Mouse (Mus musculus) embryo, embryonic 11.5 days (tissue): ENCODE measurements at regions not wholly inside any gene's neighbourhood (a gene's known extent, or its start where the extent isn't known, plus 50 kb on each side); places are given as distances from the start of the nearest gene placed in this dataset.

Experiments
- DNase-seq: peaks from one replicate; pipeline ENCODE4 v3.0.0-alpha.2; 2012; ENCODE audit warnings: low read depth, low spot score

DNA sequence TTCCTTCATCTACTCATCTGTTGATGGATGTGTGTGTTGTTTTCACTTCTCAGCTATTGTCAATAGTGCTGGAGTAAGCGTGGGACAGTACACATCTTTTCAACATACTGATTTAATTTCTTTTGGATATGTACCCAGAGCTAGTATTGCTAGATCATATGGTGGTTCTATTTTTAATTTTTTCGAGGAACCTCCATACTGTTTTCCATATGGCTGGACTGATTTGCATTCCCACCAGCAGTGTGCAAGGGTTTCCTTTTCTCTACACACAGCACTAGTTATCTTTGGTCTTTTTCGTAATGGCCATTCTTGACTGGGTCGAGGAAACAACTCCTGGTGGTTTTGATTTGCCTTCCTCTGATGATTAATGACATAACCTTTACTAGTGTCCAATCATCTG lies 943.0 kb downstream of the Gsdmc2 start:
- DNase-seq, result no peak

DNA sequence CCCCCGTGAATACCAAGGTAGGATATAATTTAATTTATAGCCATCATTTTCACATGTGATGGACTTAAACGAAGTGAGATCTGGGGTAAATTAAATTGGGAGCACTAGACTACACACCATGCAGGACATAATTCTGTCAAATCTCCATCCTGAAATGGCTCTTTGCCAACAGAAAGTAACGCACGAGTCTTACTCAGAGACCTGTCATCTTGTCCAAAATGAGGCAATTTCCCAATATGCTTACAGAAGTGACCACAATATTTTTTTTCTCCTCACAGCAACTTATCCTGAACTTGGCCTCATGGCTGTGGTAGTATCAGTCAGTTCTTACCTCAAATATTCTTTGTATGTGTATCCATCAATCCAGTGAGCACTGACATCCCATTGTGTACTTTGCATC lies 955.2 kb downstream of the Gsdmc2 start:
- no peak for DNase-seq

DNA sequence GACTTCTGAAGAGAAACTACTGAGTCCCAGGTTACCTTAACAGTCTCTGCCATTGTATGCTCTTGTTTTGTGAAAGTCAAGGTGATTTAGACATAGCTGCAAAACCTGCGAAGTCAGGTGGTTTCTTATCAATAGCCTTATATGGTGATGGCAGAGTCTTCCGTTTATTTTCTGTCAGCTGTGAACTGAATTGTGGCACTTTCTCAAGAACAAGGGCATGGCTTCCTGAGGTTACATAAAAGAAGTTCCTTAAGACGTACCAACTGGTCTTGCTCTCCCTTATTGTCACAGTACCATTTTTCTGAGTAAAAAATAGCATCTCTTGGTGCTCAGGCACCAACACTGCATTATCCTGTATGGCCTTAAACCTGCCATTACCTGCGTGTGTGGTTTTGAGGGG lies 959.6 kb downstream of the Gsdmc2 start:
- no peak for DNase-seq

DNA sequence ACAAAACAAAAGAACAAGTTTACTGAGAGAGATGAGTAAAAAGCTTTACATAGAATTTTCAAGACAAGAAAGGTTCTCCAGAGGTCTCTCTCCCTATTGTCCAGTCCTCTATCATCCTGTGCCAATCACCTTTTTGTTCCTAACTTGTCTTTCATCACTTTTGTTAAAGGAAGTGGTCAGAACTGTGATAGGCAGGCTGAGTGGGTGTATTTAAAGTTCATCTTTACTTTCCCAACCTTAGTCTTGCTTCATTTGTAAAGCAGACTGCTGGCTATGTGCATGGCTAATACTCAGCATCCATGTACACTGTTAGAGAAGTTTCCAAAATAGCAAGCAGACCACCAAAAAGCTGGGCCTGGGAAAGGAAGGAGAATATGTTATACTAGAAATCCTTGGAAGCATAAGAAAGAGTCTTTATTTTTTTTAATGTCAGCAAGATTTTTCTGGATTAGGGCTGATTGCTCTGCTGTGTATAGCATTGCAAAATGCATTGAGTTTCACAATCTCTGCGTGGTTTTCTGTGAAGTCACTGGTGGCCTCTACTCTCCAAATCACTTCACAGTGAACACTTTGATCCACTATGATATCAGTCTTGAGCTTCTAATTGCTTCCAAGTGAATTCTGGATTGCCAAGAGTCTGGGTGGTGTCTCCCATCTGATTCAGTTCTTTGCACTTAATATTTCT lies 973.8 kb downstream of the Gsdmc2 start:
- DNase-seq, result no peak

DNA sequence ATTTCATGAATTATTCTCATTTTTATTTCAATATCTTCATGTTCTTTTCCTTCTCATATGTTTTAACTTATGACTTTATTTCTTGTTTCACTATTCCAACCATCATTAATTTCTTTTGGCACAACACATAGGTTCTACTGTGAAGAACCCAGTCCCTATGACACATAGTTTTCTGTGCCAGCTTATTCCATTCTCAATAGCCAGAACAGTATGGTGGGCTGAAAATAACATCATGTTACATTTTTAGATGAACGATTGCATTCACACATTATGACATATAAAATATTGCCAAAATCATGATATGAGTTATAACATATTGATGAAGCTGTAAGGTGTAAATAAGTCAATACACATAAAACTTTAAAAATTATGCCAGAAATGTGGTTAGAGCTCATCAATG lies 982.4 kb downstream of the Gsdmc2 start:
- DNase-seq, result no peak

DNA sequence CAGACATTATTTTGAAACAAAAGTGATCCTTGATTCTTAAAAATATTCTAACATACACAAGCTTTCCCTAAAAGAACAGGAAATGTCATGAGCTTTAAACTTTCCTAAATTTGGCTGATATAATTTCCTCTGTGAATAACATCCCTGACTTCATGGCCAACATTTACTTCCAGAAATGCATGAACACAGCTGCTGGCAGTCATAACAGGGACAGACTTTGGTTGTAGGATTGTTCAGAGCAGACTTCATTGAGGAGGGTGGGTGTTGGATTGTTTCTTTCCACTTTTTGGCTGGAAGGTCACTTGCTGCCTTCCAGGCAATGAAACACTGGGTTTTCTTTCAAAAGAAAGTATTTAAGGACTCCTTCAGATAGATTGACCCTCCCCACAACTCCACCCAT lies 983.6 kb downstream of the Gsdmc2 start:
- DNase-seq, result no peak

DNA sequence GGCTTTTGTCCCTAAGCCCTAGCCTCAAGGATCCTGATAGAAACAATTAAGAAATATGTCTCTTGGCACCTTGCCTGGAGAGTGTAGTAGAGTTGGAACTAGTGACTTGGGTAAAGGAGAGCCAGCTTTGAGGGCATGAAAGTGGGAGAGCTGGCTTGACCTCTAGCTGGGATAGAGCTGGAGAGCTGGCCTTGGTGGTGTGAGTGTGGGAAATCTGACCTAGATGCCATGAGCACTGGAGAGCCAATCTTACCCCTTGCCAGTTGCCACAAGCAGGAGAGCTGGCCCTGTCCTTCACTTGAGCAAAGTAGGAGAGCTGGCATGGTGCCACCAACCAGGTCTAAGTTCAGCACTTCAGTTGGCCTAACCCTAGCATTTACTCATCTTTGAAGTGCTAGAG lies 995.7 kb downstream of the Gsdmc2 start:
- DNase-seq, result no peak

DNA sequence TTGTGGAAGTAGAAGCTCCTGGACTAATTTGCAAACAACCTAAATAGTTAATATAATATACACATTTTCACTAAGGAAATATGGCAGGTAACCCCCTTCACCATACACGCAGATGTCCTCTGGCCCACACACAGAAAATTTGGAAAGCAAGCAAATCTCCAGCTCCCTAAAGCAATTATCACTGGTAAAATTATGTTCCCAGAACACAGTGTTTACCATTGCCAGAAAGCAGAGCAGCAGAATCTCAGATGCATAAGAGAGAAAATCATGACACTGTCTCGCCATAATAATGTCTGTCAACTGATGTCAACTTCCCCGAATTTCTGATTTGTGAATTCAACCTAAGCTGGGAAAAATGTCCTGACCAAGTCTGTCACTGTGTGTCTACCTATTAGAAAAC lies 999.1 kb downstream of the Gsdmc2 start:
- no peak for DNase-seq

DNA sequence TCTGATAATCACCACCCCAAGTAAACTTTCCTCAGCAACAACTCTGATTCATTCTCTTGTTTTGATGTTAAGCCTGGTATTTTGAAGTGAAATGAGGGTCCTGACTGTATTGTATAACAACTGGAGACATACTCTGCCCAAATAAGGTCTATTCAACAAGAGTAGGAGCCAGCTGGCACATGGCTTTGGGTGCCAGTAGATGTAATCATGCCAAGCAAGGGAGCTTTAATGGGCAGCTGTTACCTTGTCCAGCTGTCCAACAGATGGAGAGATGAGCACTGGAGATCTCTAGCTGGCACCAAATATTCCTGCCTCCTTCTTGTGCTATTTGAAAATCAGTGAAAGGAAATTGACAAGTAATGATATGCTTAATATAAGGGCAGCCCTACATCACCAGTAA lies 1019.4 kb downstream of the Gsdmc2 start:
- no peak for DNase-seq

DNA sequence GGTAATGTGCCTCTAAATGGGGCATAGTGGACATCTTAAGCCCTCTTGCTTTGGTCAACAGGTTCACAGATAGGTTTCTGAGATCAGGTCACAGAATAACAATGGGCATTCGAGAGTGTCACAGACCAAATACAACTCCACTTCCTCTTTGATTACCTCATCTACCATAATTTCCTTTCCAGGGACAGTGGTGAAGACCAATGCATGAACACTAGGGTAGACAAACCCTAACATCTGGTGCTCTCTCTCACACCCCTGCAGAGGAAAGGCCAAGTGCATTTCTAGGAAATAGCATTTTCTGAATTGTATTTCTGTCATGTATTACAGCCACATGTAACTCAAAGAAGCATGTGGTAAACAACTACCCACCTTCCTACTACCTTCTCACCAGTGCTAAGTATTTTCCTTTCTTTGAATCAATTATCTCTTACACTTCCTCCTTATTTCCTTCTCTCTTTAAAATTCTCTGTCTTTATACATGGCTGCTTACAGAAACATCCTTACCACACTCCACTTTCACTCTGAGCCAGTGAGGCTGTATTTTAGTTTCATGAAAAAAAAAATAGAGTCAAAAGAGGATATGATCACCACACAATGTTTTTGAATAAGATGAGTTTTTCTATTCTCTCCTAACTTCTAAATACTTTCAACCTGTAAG lies 1021.0 kb downstream of the Gsdmc2 start:
- DNase-seq, result no peak

DNA sequence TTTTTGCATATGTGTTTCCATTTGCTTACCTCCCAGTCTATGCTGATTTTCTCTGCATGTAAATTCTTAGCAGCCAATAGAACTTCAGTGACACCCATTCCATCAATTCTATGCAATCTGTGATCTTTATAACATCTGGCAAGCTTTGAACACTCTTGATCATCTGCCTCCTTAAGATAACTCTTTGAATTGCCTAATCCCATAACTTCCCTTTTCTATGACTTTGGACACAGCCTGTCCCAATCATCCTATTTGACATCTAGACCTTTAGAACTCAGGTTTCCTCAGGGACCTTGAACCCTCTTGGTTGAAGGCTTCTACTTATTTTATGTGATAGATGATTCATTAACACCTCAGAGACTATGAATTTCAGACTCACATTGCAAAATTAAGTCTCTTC lies 1022.7 kb downstream of the Gsdmc2 start:
- no peak for DNase-seq

DNA sequence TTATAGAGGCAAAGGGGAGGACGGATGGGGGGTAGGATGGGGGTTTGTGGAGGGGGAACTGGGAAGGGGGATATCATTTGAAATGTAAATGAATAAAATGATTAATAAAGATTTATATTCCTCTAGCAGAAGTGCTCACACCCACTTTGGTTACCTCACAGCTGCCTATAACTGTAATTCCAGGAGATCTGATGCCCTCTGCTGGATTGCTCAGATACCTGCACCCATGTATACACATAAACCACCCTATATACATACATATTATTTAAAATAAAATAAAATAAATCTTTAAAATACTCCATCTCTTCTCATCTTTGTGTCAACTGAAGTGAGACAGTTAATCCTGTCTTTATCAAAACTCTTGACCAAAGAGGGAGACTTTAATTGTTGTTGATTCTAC lies 1031.9 kb downstream of the Gsdmc2 start:
- DNase-seq, result no peak

DNA sequence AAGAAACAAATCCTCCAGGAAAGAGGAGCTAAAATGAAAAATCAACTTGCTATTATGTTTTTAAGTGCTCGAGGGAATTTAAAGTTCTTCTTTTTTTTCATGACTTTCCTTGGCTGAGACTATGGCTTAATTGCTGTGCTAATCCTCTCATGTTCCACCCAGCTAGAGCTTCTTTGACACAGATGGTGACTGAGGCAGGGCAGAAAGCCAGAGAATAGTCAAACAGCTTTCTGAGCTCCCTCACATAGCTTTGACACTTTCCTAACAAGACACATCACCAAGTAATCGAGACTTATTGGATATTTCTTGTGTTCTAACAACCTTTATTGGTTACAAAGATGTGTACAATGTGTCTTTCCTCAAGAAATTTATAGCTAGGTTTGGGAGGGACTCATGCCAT lies 1033.0 kb downstream of the Gsdmc2 start:
- no peak for DNase-seq

DNA sequence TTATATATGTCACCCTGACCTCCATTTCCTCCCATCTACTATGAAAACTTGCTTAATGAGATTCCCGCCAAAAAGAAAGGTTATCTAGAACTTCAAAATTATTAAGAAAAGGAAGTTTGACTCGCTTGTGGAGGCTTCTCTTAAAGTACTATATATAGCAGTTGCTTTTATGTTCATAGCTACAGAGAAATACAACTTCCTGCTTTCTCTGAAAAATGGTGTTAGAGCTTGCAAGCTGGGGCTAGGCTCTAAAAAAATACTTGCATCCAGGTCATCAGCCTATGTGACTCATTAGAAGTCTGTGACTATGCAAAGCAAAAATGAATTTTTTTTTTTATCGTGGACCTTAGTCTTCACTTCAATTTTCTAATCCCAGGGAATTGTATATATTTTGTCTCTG lies 1035.7 kb downstream of the Gsdmc2 start:
- no peak for DNase-seq

DNA sequence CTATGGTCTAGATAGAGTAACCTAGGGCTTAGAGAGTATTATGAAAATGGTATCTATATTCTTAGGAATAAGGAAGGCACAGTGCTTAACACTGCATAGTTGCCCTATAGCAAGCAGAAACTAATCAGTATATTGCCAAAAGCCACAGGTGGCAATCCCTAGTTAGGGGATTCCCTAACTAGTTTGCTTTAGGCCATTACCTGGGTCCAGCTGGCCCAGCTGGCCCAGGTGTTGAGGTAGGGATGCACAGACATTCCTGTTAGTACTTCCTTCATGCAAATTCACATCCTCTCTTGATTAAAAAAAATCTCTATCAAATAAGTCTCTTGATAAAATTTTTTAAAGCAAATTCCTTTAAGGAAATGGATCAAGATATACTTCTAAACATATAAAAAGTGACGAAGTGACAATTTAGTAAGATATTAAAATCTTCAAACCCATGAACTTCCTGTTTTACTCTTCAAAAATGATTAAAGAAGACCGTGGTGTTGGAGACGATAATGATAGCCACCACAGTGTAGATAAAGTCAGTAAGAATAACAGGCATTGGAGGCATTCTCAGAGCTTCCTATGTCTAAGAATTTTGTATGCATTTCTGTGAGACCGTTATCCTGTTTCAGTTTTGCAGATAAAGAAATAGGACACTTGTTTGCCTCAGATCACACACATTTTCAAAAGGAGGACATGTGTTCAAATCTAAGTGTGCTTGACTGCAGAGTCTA lies 1036.7 kb downstream of the Gsdmc2 start:
- no peak for DNase-seq

DNA sequence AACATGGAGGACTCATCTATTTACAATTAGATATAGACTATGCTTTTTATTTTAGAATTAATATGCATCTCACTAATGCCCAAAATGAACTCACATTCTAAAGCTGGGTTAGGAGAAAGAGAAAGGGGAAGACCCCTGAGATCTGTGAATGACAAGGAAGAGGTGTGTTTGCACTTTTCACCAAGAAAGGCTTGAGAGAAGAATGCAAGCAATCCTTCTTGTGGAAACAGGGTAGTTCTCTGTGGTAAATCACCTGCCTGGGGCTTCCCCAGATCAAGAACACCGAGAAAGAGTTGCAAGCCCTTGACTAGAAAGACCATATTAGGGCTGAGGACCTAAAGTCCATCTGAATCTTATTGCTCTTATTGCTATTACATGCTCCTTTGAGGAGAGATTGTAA lies 1037.6 kb downstream of the Gsdmc2 start:
- DNase-seq, result no peak

DNA sequence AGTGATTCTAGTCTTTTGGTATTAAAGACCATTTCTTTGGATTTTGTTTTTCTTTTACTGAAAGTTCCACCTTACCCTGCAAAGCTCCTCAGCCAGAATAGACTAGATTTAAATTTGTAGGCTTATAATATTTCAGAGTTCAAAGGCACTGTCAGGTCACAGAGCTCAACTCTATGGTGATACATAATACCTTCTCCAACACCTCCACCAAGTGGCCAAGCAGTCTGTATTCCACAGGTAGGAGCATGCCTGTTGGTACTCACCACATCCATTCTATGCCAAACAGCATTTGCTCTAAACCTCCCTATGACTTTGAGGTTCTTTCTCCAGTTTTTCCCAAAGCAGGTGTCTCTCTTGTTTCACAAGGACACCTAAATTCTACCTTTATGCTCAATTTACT lies 1042.2 kb downstream of the Gsdmc2 start:
- DNase-seq, result no peak

DNA sequence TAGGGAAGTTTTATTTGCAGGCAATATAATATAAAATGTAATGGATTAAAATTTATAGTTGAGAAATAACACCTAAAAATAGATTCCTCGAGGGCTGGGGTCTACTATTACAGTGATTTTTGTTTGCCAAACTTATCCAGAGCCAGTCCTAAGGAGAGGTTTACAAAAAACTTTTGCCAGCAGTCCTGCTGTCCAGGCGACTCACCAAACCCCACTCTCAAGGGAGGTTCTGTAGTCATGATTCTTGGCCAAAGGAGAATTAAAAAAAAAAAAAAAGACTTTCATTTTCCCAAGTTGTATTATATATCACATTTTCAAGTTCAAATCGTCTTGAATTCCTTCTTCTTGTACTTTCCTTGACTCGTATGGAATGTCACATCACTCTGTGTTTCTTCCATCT lies 1046.2 kb downstream of the Gsdmc2 start:
- DNase-seq, result no peak

DNA sequence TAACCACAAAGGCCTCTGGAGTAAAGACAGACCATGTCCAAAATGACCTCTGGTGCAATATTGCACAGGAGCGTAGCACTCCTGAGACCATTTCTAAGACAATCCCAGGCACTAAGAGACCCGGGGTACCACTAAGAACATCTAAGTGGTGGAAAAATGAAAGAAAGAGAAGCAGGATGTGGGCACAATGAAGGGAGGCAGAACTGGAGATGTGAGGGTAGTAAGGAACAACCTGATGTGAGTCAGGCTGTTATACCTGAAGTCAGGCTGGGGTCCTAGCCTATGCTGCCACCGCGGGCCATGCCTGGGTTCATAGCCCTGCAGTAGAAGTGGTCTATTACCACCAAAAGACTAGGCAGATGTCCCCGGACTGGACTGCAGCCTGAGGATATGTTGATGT lies 1051.4 kb downstream of the Gsdmc2 start:
- no peak for DNase-seq

DNA sequence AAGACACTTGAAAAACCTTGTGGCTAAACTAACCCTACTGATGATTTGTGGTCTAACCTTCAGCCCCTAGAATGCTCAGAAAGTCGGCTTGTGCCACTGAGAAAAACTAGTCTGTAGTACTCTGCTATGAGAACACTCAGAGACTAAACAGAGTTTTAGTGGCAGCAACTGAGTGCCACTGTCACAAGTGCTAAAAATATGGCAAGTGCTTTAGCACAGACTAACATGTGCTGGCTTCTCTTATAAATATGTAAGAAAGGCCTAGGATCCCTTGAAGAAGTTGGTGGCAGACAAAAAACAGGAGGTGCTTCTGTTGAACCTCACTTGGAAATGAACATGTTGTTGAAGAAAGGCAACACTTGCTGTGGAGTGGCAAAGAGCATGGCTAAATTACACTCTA lies 1052.9 kb downstream of the Gsdmc2 start:
- no peak for DNase-seq

DNA sequence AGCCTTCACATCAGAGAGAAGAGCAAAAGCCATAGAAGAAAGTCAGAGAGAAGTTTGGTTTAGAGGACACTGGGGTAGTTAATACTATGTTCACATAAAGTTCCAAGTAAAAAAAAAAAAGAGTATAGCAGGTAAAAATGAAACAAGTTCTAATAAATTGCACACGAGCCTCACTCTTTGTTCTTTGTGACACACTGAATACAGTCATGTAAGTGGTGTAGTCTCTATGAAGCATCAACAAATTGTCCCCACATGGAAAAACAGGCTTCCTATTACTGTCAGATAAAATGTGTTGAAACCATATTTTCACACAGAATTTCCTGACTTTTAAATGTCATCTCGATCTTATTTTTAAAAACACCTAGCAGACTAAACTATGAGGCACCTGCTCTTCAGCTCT lies 1057.2 kb downstream of the Gsdmc2 start:
- DNase-seq, result no peak

DNA sequence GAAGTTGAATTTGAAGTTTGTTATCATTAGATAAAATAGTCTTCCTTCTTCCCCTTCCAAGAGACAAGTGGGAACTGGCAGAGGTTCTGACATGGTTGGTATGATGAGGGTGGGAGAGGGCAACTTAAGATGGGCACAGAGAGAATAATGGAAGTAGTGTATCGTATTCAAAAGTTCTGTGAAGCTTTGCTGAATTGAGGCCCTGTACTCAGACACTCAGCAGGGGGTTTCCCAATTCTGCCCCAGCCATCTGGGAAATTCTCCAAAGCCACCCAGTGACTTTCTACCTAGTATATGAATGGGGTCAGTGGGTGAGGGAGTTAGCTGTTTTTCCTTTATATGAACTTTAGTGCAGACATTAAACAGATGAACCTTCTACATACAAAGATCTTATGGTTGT lies 1058.7 kb downstream of the Gsdmc2 start:
- DNase-seq, result no peak

DNA sequence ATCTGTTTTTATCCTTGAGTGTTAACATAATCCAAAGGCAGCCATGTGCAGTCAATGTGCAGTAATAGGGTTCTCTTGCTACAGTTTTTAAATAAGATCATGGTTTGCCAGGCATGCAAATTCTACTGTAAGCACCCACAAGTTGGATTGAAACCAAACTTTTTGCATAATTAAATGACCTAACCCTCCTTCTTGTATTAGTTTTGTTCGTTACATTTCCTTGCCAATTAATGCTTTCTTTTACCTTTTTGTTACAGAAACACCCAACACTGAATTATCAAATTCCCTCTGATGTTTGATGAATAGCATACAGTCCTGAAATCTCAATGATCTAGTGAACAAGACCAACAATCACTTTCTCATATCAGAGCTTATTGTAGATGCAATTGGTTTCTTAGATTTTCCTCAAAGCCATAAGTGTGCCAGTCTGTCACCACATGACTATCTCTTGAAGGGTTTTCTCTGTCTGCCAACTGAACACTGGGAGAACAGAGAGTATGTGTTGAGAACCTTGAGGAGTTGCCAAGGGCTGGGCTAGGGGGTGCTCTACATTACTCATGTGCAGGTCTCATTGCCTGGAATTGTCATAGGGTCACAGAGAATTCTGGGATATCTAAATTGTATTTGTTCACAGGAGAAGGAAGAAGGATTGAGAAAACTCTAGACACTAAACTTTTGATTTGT lies 1060.4 kb downstream of the Gsdmc2 start:
- DNase-seq, result no peak
